Mouse (Mus musculus) thymus, adult 2 months (tissue): ENCODE data around the gene Syt5. TPM values are rescaled to one million over a fixed set of nuclear protein-coding genes. Genes with fewer than 3 reads are reported as not detected.

Experiments used
- DNase-seq: peaks from one replicate; pipeline ENCODE4 v3.0.0; 2021
- H3K27ac ChIP-seq: fragments of 200-500 bp; 2 replicates; pipeline ENCODE4 v1.5.1; 2012; ENCODE audit warnings: low read length, control low read depth; ENCODE audit not compliant: control insufficient read depth, insufficient read depth
- H3K27me3 ChIP-seq: fragments of 200-500 bp; 2 replicates; pipeline ENCODE4 v1.6.1; 2012; ENCODE audit warnings: mild to moderate bottlenecking, low read length, moderate library complexity, mixed read lengths; ENCODE audit not compliant: control insufficient read depth, insufficient read depth
- H3K36me3 ChIP-seq: fragments of 200-500 bp; 2 replicates; pipeline ENCODE4 v1.6.1; 2012; ENCODE audit warnings: mild to moderate bottlenecking, low read length, moderate library complexity; ENCODE audit not compliant: control insufficient read depth, insufficient read depth
- H3K4me1 ChIP-seq: fragments of 200-500 bp; replicated peaks from 2 replicates; pipeline ENCODE4 v1.6.1; 2012; ENCODE audit warnings: low read length; ENCODE audit not compliant: control insufficient read depth, insufficient read depth
- H3K4me3 ChIP-seq: fragments of 200-500 bp; 2 replicates; pipeline ENCODE4 v1.5.1; 2012; ENCODE audit warnings: mild to moderate bottlenecking, low read length, control low read depth, moderate library complexity; ENCODE audit not compliant: control insufficient read depth, insufficient read depth
- CTCF ChIP-seq: fragments of 200-500 bp; IDR thresholded peaks from 2 replicates; pipeline ENCODE4 v1.5.1; 2012; ENCODE audit warnings: mild to moderate bottlenecking, control low read depth, low read length, moderate library complexity, borderline replicate concordance; ENCODE audit not compliant: control insufficient read depth, poor library complexity, insufficient read depth; ENCODE audit errors: extremely low read depth
- POLR2A ChIP-seq: fragments of 200-500 bp; IDR thresholded peaks from 2 replicates; pipeline ENCODE4 v1.6.1; 2012; ENCODE audit warnings: mild to moderate bottlenecking, low read length, control low read depth, moderate library complexity; ENCODE audit not compliant: control insufficient read depth, poor library complexity, insufficient read depth; ENCODE audit errors: extremely low read depth
- WGBS: fragments of 180-500 bp; shearing (Covaris S2); methylation state at CpG from one replicate; pipeline ENCODE4 v1.1.7; 2018; 5-methylcytosine and 5-hydroxymethylcytosine counted together
- polyA plus RNA-seq: library from polyadenylated mRNA; depleted of rRNA; stranded (reverse); fragments of >200 nt; gene quantifications from 2 replicates; pipeline ENCODE4 v1.2.3, GENCODE M21; 2012

Gene Syt5
- polyA plus RNA-seq, 1 experiment: 0.39 TPM

- H3K4me3 ChIP-seq: no peak overlapping the region
These were observed 680 bp downstream of the Syt5 start for GRCm38 (mm10) chr7:4546591-4547131.

GRCm38 (mm10) chr7:4546050-4546449 is 1.3 kb downstream of the Syt5 start:
- no peak overlapping the region for H3K4me3 ChIP-seq
- DNase-seq: no peak
- no peak overlapping the region for H3K27ac ChIP-seq
- no peaks in the 10 kb centered on the region; the same call in 1 of the 2 replicates for H3K27me3 ChIP-seq
- TF ChIP-seq CTCF (no peak), POLR2A (no peak)
- H3K4me1 ChIP-seq: peaks cover 2% of the 10 kb centered on the region
- H3K36me3 ChIP-seq: no peaks in the 10 kb centered on the region
- 83% methylated on average over 15 of the region's 15 CpGs for WGBS

More at GRCm38 (mm10) chr7:4546591-4547131, 680 bp downstream of the Syt5 start:
- Histone ChIP-seq H3K4me1 (peaks cover 2% of the 10 kb centered on the region), H3K36me3 (no peaks in the 10 kb centered on the region), H3K27ac (no peak overlapping the region), H3K27me3 (no peaks in the 10 kb centered on the region; the same call in 1 of the 2 replicates)
- DNase-seq: no peak
- WGBS: 7% methylated on average over 26 of the region's 26 CpGs
- TF ChIP-seq CTCF (no peak), POLR2A (no peak)

GRCm38 (mm10) chr7:4542013-4542412 is 5.3 kb downstream of the Syt5 start:
- TF ChIP-seq CTCF (no peak), POLR2A (no peak)
- Histone ChIP-seq H3K4me1 (no peaks in the 10 kb centered on the region; the same call in 1 of the 2 replicates), H3K27ac (no peak overlapping the region), H3K27me3 (no peaks in the 10 kb centered on the region), H3K36me3 (no peaks in the 10 kb centered on the region), H3K4me3 (no peak overlapping the region)
- no peak for DNase-seq
- WGBS: 64% methylated on average over 17 of the region's 17 CpGs

GRCm38 (mm10) chr7:4541344-4541743 is 6.0 kb downstream of the Syt5 start:
- Histone ChIP-seq H3K27ac (no peak overlapping the region), H3K27me3 (no peaks in the 10 kb centered on the region), H3K36me3 (no peaks in the 10 kb centered on the region), H3K4me3 (no peak overlapping the region), H3K4me1 (no peaks in the 10 kb centered on the region)
- 75% methylated on average over 5 of the region's 5 CpGs for WGBS
- no peak for DNase-seq
- no peak for TF ChIP-seq CTCF
- no peak for TF ChIP-seq POLR2A

- no peak overlapping the region for H3K27ac ChIP-seq
- no peaks in the 10 kb centered on the region for H3K36me3 ChIP-seq
- H3K4me3 ChIP-seq: no peak overlapping the region
- no peaks in the 10 kb centered on the region for H3K27me3 ChIP-seq
- no peak for DNase-seq
- H3K4me1 ChIP-seq: no peaks in the 10 kb centered on the region
- TF ChIP-seq CTCF: no peak
- TF ChIP-seq POLR2A: no peak
- WGBS: 83% methylated on average over 2 of the region's 2 CpGs
These were observed 8.3 kb downstream of the Syt5 start for GRCm38 (mm10) chr7:4539019-4539418.

- Histone ChIP-seq H3K27me3 (no peaks in the 10 kb centered on the region; the same call in 1 of the 2 replicates), H3K27ac (no peak overlapping the region), H3K4me1 (no peaks in the 10 kb centered on the region), H3K36me3 (no peaks in the 10 kb centered on the region), H3K4me3 (no peak overlapping the region)
- 47% methylated on average over 4 of the region's 4 CpGs for WGBS
- no peak for DNase-seq
- TF ChIP-seq CTCF (no peak), POLR2A (no peak)
These were observed 10.2 kb downstream of the Syt5 start for GRCm38 (mm10) chr7:4537181-4537580.

GRCm38 (mm10) chr7:4536369-4536768 is 11.0 kb downstream of the Syt5 start:
- TF ChIP-seq POLR2A (no peak), CTCF (no peak)
- Histone ChIP-seq H3K27me3 (peaks cover 5% of the 10 kb centered on the region), H3K36me3 (no peaks in the 10 kb centered on the region), H3K4me1 (no peaks in the 10 kb centered on the region), H3K27ac (no peak overlapping the region), H3K4me3 (no peak overlapping the region)
- WGBS: 97% methylated on average over 4 of the region's 4 CpGs
- DNase-seq: no peak
